Mouse (Mus musculus): ENCODE measurements around the gene Atp6v1e1.
"Not testable (repeated sequence)": the region's sequence is repeated elsewhere in the genome, so short reads cannot be mapped to it uniquely, and the experiment has no call there.

Gene Atp6v1e1

DNA sequence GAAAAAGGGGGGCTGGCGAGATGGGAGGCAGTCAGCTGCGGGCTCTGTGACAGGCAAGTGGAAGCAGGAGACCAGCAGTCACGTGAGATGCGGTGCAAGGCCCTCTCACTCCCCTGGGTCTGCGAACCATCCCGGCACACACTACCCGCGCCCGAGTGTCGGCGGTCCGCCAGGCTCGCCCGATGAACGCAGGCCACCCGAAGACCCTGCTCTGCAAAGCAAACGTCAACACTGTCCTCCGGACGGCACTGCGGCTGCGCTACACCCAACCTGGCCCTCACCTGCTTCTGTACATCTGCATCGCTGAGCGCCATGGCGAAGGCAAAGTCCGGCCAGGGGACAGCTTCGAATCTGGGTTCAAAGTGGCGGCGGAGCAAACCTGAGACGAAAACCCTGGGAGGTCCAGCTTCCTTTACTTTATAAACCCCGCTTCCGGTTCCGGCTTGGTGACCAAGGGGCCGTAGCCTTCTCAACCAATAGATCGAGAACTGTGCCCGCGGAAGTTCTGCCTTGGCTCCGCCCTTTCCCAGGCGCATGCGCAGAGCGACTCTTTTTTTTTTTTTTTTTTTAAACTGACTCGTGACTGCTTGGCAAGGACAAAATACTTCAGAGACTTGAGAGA lies at the start of gene Atp6v1e1:
Gene Atp6v1e1 (minus strand): TSS at position 487 of the 622 bp plus-strand sequence.
- peak; percentile 88 for DNase-seq

DNA sequence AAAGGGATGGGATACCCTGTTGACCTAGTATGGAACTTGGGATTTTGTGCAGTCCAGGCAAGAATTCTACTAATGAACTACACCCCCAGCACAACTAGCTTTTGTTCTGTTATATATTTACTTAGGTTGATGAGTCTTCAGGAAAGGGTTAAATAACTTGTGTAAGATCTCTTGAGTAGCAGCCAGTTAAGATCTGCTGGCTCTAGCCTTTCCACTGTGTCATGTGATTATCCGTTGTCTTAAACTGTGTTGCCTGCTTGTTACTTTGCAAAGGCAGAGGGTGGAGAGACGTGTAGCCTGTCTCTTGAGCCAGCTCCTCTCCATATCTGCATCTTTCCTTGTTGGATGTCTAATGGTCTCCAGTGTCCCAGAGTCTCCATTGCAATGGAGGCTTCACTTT lies 48.7 kb upstream of the Atp6v1e1 start:
- DNase-seq = no peak

- DNase-seq = no peak
These were observed 46.2 kb upstream of the Atp6v1e1 start for GRCm38 (mm10) chr6:120868824-120869223.

- no peak for DNase-seq
These were observed 43.6 kb upstream of the Atp6v1e1 start for GRCm38 (mm10) chr6:120866051-120866814.

DNA sequence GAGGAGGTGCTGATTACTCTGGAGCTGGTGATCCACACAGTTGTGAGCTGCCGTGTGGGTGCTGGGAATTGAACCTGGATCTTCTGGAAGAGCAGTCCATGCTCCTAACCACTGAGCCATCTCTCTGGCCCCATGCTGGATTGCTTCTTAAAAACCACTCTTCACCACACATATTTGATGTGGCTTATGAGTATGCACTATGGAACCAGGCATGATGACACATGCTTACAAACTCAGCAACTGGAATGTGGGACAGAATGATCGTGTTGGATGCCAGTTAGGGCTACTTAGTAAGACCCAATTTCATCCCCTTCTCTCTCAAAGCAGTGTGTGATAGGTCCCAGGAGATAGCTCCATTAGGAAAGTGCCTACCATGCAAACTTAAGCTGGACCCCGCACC lies 37.5 kb upstream of the Atp6v1e1 start:
- DNase-seq = no peak

- DNase-seq = no peak
These were observed 35.7 kb upstream of the Atp6v1e1 start for GRCm38 (mm10) chr6:120858217-120858711.

GRCm38 (mm10) chr6:120854413-120854812 lies 31.8 kb upstream of the Atp6v1e1 start:
- DNase-seq = no peak

- not testable (repeated sequence) for DNase-seq
These were observed 28.1 kb upstream of the Atp6v1e1 start for GRCm38 (mm10) chr6:120850720-120851119.

- no peak for DNase-seq
These were observed 19.2 kb upstream of the Atp6v1e1 start for GRCm38 (mm10) chr6:120841754-120842153.

DNA sequence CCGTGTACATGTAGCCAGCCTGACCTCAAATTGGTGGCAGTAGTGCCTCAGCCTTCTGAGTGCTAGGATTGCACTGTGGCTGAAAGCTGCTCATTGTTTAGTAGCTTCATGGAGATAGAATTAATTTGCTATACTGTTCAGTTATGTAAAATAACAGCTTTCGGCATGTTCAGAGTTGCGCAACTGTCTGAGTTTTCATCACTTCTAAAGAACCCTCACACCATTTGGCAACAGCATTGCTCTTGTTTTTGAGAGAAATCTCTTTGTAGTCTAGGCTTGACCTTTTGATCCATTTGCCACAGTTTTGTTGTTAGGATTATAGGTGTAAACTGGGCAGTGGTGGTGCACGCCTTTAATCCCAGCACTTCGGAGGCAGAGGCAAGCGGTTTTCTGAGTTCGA lies 17.7 kb upstream of the Atp6v1e1 start:
- DNase-seq = no peak

- DNase-seq = no peak
These were observed 14.5 kb upstream of the Atp6v1e1 start for GRCm38 (mm10) chr6:120837152-120837530.

DNA sequence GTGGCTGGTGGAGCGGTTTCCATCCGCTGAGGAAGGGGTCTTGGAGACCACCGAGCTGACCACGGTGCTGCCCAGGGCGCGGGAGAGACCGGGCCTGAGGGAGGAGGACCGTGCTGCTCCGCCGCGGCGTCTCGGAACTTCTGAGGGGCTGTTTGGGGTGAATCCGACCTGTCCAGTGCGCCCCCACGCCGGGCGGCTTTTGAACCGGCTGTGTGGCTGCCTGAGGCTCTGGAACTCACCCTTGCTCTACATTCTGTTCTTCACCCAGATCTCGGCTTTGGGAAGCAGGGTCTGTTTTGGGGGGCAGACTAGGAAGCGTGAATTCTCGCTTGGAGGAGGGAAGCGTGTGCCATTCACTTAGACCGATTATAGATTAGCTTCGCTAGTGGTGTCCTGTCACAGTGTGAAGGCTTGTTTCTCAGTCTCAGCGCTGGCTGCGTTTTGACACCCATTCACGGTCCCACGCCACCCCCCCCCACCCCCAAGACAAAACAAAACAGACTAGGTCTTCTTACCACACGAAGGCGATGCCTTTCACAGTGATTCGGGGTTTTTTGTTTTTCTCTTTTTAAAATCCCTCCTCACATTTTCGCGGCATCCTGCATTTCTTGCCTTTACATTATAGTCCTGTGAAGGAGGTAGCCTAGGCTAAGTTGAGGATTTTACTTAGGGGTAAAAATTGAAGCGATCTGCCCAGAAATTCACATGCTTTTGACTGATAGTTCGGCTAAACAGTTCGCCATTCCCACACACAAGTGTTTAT lies 14.0 kb upstream of the Atp6v1e1 start:
- DNase-seq = no peak

- peak; percentile 93 for DNase-seq
These were observed 13.1 kb upstream of the Atp6v1e1 start, which contains the start of gene Bcl2l13 for GRCm38 (mm10) chr6:120835474-120836374. Gene Bcl2l13 (plus strand): TSS chr6:120836212.

DNA sequence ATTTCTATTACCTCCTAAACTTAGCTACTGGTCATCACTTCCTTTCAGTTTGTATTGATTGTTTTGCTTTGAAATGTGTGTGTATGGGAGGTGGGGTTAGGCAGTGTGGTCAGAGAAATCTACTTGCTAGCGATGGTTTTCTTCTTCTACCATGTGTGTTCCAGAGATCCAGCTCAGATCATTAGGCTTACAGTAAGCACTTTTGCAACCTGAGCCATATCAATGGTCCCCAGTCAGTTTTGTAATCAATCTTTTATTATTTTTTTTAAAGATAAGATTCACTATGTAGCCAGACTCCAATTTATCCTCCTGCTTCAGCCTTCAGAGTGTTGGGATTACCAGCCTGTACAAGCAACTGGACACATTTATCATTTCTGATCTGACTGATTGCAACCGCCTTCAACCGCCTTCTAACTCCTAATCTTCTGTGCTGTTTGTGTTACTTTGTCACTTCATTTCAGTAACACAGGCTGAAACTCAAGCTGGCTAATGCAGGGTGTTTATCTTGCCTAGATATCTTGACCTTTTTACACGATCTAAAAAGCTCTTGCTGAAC lies 12.3 kb upstream of the Atp6v1e1 start:
- no peak for DNase-seq

GRCm38 (mm10) chr6:120832097-120832496 lies 9.5 kb upstream of the Atp6v1e1 start:
- DNase-seq = no peak

- no peak for DNase-seq
These were observed 8.4 kb upstream of the Atp6v1e1 start for GRCm38 (mm10) chr6:120830866-120831608.

- DNase-seq = no peak
These were observed 7.5 kb upstream of the Atp6v1e1 start for GRCm38 (mm10) chr6:120830056-120830455.

DNA sequence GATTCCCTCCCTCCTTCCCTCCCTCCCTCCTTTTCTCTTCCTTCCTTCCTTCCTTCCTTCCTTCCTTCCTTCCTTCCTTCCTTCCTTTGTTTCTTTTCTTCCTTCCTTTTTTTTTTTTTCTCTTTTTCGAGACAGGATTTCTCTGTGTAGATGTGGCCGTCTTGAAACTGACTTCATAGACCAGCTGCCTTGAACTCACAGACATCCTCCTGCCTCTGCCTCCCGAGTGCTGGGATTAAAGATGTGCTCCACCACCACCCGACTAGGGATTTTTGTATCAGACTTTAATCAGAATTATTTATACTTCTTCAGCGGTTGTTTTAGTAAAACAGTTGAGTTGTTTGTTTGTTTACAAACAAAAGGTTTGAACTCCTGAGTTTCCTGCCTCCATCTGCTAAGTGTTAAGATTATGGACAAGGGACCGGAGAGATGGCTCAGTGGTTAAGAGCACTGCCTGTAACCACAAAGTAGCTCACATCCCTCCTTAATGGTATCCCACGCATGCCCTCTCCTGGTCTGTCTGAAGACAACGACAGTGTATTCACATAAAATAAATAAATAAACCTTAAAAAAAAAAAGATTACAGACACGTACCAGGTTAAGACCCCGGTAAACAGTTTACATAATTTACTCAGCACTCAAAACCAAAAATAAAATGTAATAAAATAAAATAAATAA lies 483 bp upstream of the Atp6v1e1 start:
- DNase-seq = no peak

DNA sequence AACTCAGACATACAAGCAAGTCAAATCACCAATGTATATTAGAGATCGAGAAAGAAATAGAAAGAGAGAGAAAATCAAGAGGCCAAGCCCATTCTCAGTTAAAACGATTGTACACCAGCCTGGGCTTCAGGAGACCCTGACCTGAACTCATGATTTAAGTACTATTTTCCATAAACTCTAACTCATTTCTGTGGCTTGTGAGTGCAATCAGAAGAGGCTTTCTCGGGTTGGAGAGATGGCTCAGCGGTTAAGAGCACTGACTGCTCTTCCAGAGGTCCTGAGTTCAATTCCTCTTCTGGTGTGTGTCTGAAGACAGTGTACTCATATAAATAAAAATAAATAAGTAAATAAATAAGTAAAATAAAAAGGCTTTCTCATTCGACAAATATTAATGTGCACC lies 878 bp downstream of the Atp6v1e1 start:
- no peak for DNase-seq

- DNase-seq = no peak
These were observed 1.7 kb downstream of the Atp6v1e1 start for GRCm38 (mm10) chr6:120820941-120821340.

- no peak for DNase-seq
These were observed 2.4 kb downstream of the Atp6v1e1 start for GRCm38 (mm10) chr6:120820144-120820543.
